Mouse (Mus musculus) myocyte (in vitro differentiated cells): ENCODE data around the gene Fads3. TPM values are rescaled to one million over a fixed set of nuclear protein-coding genes. Genes with fewer than 3 reads are reported as not detected.

Source experiments
- H3K27me3 ChIP-seq: one replicate; pipeline ENCODE4 v1.6.1; 2011; ENCODE audit not compliant: control insufficient read depth, insufficient read depth, insufficient read length
- H3K36me3 ChIP-seq: one replicate; pipeline ENCODE4 v1.6.1; 2011; ENCODE audit not compliant: control insufficient read depth, insufficient read depth
- H3K4me2 ChIP-seq: one replicate; pipeline ENCODE4 v1.6.1; 2011; ENCODE audit warnings: low read depth, control low read depth
- H3K4me3 ChIP-seq: one replicate; pipeline ENCODE4 v1.5.1; 2011; ENCODE audit warnings: mild to moderate bottlenecking, control low read depth, moderate library complexity
- H3K79me2 ChIP-seq: one replicate; pipeline ENCODE4 v1.6.1; 2011; ENCODE audit not compliant: control insufficient read depth, insufficient read depth
- H3ac ChIP-seq: one replicate; pipeline ENCODE4 v1.6.1; 2011; ENCODE audit not compliant: control insufficient read depth, insufficient read length
- CEBPB ChIP-seq: IDR thresholded peaks from 2 replicates; pipeline ENCODE4 v1.6.1; 2011; ENCODE audit warnings: mild to moderate bottlenecking, moderate library complexity; ENCODE audit not compliant: poor library complexity, insufficient read depth, severe bottlenecking
- E2F4 ChIP-seq: IDR thresholded peaks from one replicate; pipeline ENCODE4 v1.6.1; 2011; ENCODE audit warnings: mild to moderate bottlenecking, control low read depth, moderate library complexity; ENCODE audit not compliant: insufficient read depth
- MAX ChIP-seq: IDR thresholded peaks from one replicate; pipeline ENCODE4 v1.6.1; 2011; ENCODE audit warnings: low read depth, mild to moderate bottlenecking, control low read depth
- MYOD1 ChIP-seq, 3 experiments: IDR thresholded peaks; one replicate each; pipeline ENCODE4 v1.6.1; 2011; ENCODE audit warnings: control low read depth in 2 of 3, low read depth in 2 of 3, mild to moderate bottlenecking in 2 of 3, moderate library complexity in 1 of 3; ENCODE audit not compliant: insufficient read length in 2 of 3, control insufficient read depth in 1 of 3
- MYOG ChIP-seq, 3 experiments: IDR thresholded peaks; one replicate each; pipeline ENCODE4 v1.6.1; 2011; ENCODE audit warnings: control low read depth in 2 of 3, low read depth in 2 of 3, mild to moderate bottlenecking in 2 of 3; ENCODE audit not compliant: insufficient read length in 2 of 3, control insufficient read depth in 1 of 3, insufficient read depth in 1 of 3
- POLR2A ChIP-seq: IDR thresholded peaks from one replicate; pipeline ENCODE4 v1.6.1; 2011; ENCODE audit warnings: low read depth, mild to moderate bottlenecking, control low read depth, moderate library complexity; ENCODE audit not compliant: insufficient read length
- POLR2AphosphoS2 ChIP-seq: IDR thresholded peaks from one replicate; pipeline ENCODE4 v1.6.1; 2011; ENCODE audit warnings: low read depth, control low read depth; ENCODE audit not compliant: insufficient read length
- REST ChIP-seq: IDR thresholded peaks from one replicate; pipeline ENCODE4 v1.6.1; 2011; ENCODE audit warnings: mild to moderate bottlenecking, control low read depth, moderate library complexity; ENCODE audit not compliant: insufficient read depth, insufficient read length
- SRF ChIP-seq: IDR thresholded peaks from one replicate; pipeline ENCODE4 v1.6.1; 2011; ENCODE audit warnings: low read depth; ENCODE audit not compliant: control insufficient read depth, insufficient read length
- TCF12 ChIP-seq: IDR thresholded peaks from one replicate; pipeline ENCODE4 v1.6.1; 2011; ENCODE audit warnings: mild to moderate bottlenecking, control low read depth; ENCODE audit not compliant: poor library complexity, insufficient read depth, severe bottlenecking
- TCF3 ChIP-seq: IDR thresholded peaks from one replicate; pipeline ENCODE4 v1.6.1; 2011; ENCODE audit warnings: low read depth, control low read depth; ENCODE audit not compliant: insufficient read length
- USF1 ChIP-seq: IDR thresholded peaks from one replicate; pipeline ENCODE4 v1.6.1; 2011; ENCODE audit warnings: low read depth, mild to moderate bottlenecking, control low read depth, moderate library complexity
- polyA plus RNA-seq: library from polyadenylated mRNA; unstranded; fragments of >200 nt; fragmentation: generic; extraction: Trizol; gene quantifications from one replicate; pipeline ENCODE4 v1.2.1, GENCODE M21; 2012; ENCODE audit warnings: missing spikeins

The Fads3 gene
- polyA plus RNA-seq, 1 experiment = 557 TPM

GRCm38 (mm10) chr19:10078392-10078791, 37.0 kb downstream of the Fads3 start:
- H3K36me3 ChIP-seq = peaks cover 59% of the 10 kb centered on the region
- no peak overlapping the region for H3ac ChIP-seq
- no peak overlapping the region for H3K4me2 ChIP-seq
- no peaks in the 10 kb centered on the region for H3K79me2 ChIP-seq
- TF ChIP-seq TCF12 (no peak), CEBPB (no peak), POLR2A (no peak), TCF3 (no peak), USF1 (no peak), MYOD1 (IDR thresholded peaks at IDR 0.05; ENCODE audit: control insufficient read depth in 1 of 3, insufficient read length in 2 of 3, low read depth in 2 of 3) (no peak), POLR2AphosphoS2 (no peak), E2F4 (no peak), MAX (no peak), MYOG (IDR thresholded peaks at IDR 0.05; ENCODE audit: control insufficient read depth in 1 of 3, insufficient read depth in 1 of 3, insufficient read length in 2 of 3, low read depth in 2 of 3) (no peak), REST (no peak), SRF (no peak)
- no peaks in the 10 kb centered on the region for H3K27me3 ChIP-seq
- no peak overlapping the region for H3K4me3 ChIP-seq

- Histone ChIP-seq H3K79me2 (no peaks in the 10 kb centered on the region), H3K36me3 (peaks cover 52% of the 10 kb centered on the region), H3K4me2 (no peak overlapping the region), H3K27me3 (no peaks in the 10 kb centered on the region), H3ac (no peak overlapping the region), H3K4me3 (no peak overlapping the region)
- TF ChIP-seq TCF3 = no peak
- no peak for TF ChIP-seq POLR2AphosphoS2
- TF ChIP-seq MYOD1 (IDR thresholded peaks at IDR 0.05; ENCODE audit: control insufficient read depth in 1 of 3, insufficient read length in 2 of 3, low read depth in 2 of 3) = no peak
- no peak for TF ChIP-seq CEBPB
- no peak for TF ChIP-seq TCF12
- no peak for TF ChIP-seq MAX
- no peak for TF ChIP-seq MYOG (IDR thresholded peaks at IDR 0.05; ENCODE audit: control insufficient read depth in 1 of 3, insufficient read depth in 1 of 3, insufficient read length in 2 of 3, low read depth in 2 of 3)
- no peak for TF ChIP-seq REST
- no peak for TF ChIP-seq USF1
- no peak for TF ChIP-seq POLR2A
- no peak for TF ChIP-seq SRF
- TF ChIP-seq E2F4 = no peak
Measured at GRCm38 (mm10) chr19:10080384-10080783, 39.0 kb downstream of the Fads3 start.

GRCm38 (mm10) chr19:10082105-10082504, 40.7 kb downstream of the Fads3 start:
- H3K4me3 ChIP-seq = no peak overlapping the region
- peaks cover 54% of the 10 kb centered on the region for H3K36me3 ChIP-seq
- TF ChIP-seq MYOD1 (IDR thresholded peaks at IDR 0.05; ENCODE audit: control insufficient read depth in 1 of 3, insufficient read length in 2 of 3, low read depth in 2 of 3) = no peak
- TF ChIP-seq USF1 = no peak
- TF ChIP-seq MAX = no peak
- TF ChIP-seq POLR2A = no peak
- TF ChIP-seq TCF3 = no peak
- TF ChIP-seq E2F4 = no peak
- TF ChIP-seq CEBPB = no peak
- TF ChIP-seq TCF12 = no peak
- no peak for TF ChIP-seq POLR2AphosphoS2
- no peak overlapping the region for H3ac ChIP-seq
- no peak overlapping the region for H3K4me2 ChIP-seq
- no peaks in the 10 kb centered on the region for H3K27me3 ChIP-seq
- H3K79me2 ChIP-seq = no peaks in the 10 kb centered on the region

- Histone ChIP-seq H3K4me3 (no peak overlapping the region), H3K36me3 (peaks cover 60% of the 10 kb centered on the region), H3K79me2 (no peaks in the 10 kb centered on the region), H3K4me2 (no peak overlapping the region), H3ac (no peak overlapping the region), H3K27me3 (no peaks in the 10 kb centered on the region)
- no peak for TF ChIP-seq SRF
Measured at GRCm38 (mm10) chr19:10085454-10085853, 44.1 kb downstream of the Fads3 start.

GRCm38 (mm10) chr19:10086976-10087375, 45.6 kb downstream of the Fads3 start:
- Histone ChIP-seq H3K4me3 (no peak overlapping the region), H3ac (no peak overlapping the region), H3K27me3 (no peaks in the 10 kb centered on the region), H3K36me3 (peaks cover 52% of the 10 kb centered on the region), H3K79me2 (peaks cover under 1% of the 10 kb centered on the region), H3K4me2 (no peak overlapping the region)
- TF ChIP-seq SRF (no peak), TCF12 (no peak), MYOG (IDR thresholded peaks at IDR 0.05; ENCODE audit: control insufficient read depth in 1 of 3, insufficient read depth in 1 of 3, insufficient read length in 2 of 3, low read depth in 2 of 3) (no peak), USF1 (no peak), POLR2A (no peak), MYOD1 (IDR thresholded peaks at IDR 0.05; ENCODE audit: control insufficient read depth in 1 of 3, insufficient read length in 2 of 3, low read depth in 2 of 3) (no peak), REST (no peak)
